Mouse (Mus musculus): ENCODE results near the gene Erc1.
"Not testable (repeated sequence)": the region's sequence is repeated elsewhere in the genome, so short reads cannot be mapped to it uniquely, and the experiment has no call there.

Gene Erc1

DNA sequence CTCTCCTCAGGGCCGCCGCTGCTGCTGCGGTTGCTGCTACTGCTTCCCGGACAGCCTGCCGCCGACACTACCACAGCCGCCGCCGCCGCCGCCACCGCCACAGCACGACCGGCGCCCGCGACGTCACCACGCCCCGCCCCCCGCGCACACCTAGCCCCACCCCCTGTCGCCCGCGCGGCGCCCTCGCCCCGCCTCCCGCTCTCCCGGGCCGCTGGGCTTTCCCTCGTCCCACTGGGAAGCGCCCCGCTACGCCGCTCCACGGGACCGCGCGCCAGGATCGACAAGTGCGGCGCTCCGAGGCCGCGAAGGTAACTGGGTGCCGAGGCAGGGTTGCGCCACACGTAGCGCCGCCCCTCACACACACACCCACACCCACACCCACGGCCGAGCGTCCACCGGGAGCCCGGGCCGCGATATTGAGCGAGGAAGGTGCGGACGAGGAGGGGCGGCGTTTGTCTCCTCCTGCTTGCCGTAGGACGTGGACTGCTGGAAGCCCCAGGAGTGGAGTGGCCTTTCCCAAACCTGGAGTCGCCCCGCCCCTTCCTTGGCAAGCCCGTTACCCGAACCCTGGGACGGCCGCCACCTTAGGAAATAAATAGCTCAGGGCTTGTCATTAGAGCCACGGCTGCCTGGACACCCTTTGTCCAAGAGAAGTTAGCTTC lies at the start of gene Erc1:
Erc1 (minus strand) TSS at position 134 of the 662 bp plus-strand sequence.
- peak; percentile 99 for DNase-seq

DNA sequence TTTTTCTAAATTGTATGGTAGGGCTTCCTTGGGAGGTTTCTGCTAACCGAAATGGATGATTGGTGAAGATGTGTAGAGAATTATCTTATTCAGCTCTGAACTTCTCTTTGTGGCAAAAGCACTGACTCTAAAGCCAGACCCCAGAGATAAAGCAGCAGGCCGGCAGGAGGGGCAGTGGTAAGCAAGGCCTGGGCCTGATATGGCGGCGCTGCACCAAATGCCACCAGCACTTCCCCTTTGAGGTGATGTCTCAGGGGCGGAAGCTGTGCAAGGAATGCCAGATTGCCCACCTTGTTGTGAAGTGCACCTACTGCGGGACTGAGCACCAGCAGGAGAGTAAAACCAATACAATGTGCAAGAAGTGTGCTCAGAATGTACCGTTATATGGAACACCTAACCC lies 44.7 kb upstream of the Erc1 start:
- peak; percentile 46 for DNase-seq

DNA sequence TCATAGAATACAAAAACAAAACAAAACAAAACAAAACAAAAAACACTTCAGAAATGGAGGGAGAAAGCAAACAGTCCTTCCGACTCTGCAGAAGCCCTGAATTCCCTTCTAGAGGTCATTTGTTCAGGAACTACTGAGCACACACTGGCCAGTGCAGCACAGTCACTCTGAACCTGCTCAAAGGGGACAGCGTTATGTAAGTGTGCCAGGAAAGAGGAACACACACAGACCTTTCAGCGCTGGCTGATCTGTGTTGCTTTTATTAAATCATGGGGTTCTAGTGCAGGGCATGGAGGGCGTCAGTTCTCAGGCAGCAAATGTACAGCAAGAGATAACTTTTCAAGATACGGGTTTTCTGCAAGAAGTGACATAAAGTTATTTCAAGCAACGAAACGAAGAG lies 35.2 kb upstream of the Erc1 start:
- peak; percentile 82 for DNase-seq

DNA sequence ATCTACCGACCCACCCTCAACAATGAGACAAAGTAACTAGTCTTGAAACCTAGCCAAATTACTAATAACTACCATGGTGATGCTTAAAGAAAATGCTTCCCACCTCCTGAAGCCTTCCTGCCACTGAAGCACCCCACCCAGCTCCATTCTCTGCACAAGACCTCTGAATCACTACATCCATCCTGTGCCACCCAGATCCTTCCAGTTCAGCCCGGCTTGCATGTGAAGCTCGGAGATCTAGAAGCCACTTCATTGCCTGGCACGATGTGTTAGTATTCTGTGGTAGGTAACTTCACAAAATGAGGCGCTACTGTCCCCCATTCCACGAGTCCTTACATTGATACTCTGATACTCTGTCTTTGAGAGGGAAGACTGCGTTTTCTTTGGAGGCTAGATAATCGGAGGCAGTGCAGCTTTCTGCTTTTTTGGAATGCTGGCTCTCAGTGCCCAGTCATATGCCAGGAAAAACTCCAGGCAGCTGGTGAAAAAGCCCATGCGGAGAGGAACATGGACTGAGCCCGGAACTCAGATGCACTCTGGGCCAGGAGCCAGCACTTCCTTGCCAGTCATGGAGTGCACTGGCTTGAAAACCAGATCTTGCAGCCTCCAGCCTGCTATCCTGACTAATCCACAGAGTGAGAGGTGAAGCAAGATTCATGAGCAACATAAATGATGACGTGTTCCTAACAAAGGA lies 16.5 kb upstream of the Erc1 start:
- DNase-seq = peak; percentile 97

DNA sequence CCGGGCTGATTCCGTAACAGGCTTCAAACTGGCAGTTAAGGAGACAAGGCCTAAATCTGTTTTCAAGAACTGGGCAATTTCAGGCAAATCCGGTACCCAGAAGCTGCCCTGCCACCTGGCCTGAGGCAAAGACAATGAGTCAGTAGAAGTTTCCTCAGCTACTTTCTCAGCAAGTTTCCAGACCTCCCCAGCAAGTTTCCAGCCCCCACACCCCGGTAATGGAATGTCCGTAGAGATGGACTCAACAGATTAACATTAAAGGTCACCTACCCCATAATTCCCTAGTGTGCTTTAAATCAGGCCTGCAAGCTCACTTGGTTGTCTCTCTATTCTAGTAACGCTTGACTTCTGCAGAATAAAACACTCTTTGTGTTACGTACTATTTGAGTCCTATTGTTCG lies 13.6 kb upstream of the Erc1 start:
- no peak for DNase-seq

DNA sequence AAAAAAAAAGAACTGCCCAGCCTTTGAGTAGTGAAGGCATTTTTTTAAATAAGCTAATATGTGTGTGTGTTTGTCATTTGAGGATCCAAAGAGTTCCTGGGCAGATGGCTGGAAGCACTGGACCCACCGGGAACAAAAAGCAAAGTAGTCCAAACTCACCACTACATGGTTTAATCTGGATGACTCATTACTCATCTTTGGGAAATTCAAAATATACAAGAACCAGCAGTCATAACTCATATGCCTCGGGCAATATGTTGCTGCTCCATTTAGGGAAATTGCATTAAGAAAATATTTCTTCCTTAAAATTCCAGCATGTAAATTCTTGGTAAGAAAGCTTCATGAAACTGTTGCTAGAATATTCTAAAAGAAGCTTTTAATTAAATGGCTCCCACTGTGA lies 12.3 kb upstream of the Erc1 start:
- DNase-seq = no peak

DNA sequence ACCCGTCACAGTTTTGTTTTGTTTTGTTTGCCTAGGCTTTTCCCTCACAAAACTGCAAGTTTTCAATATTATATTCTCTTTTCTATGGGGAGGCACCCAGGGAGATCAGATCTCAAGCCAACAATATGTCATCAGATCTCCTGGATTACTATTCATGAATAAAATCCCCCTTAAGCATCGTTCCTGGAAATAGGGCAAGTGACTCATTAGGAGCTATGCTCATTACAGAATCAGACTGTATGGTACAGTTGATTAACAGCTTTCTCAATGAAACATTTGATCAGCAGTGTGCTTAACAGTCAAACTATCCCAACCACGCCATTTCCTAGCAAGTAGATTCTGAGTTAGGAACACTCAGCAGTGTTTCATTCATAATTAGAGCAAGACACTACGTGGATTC lies 7.5 kb upstream of the Erc1 start:
- no peak for DNase-seq

DNA sequence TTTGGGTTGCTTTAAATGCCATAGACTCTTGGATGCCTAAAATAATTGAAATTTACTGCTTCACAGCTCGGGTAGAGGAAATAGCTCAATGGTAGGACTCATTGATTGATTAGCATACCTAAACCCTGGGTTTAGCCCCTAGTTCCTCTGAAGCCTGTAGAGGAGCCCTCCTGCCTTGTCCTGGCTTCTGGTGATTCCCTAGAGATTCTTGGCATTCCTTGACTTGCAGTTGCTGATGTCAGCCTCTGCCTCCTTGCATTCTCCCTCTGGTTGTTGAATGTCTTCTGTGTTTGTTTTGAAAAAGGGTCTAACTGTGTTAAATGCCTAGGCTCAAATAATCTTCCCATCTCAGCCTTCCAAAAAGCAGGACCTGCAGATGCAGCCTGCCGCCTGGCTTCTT lies 6.2 kb upstream of the Erc1 start:
- no peak for DNase-seq

DNA sequence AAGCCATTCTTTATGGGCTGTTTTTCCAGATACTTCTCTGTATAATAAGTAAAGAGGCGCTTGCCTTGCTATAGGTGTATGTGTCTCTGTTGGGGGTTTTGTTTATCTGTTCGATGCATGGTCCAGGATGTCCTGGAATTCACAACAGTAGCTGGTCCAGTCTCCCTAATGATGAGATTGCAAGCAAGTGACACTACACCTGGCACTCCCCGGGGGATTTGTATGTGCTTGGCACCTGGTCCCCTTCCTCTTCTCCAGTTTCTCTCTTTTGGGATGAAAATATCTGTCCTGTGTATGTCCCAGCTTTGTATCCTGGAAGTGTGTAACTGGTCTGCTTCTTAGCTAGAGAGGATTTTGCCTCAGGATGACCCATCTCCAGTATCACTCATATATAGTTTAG lies 1.9 kb upstream of the Erc1 start:
- no peak for DNase-seq

DNA sequence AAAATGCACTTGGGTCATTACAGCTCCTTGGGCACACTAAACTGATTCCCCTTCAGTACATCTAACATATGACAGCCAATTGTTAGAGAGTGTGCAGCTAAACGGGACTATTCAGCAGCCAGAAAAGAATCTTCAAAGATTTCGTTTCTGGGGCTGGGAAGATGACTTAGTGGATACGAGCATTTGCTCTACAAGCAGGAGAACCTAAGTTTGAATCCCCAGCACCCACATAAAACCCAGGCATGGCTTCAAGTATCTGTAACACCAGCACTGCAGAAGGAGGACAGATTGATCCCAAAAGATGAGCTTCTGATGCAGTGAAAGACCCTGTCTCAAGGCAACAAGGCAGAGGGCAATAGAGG lies 1.4 kb upstream of the Erc1 start:
- no peak for DNase-seq

DNA sequence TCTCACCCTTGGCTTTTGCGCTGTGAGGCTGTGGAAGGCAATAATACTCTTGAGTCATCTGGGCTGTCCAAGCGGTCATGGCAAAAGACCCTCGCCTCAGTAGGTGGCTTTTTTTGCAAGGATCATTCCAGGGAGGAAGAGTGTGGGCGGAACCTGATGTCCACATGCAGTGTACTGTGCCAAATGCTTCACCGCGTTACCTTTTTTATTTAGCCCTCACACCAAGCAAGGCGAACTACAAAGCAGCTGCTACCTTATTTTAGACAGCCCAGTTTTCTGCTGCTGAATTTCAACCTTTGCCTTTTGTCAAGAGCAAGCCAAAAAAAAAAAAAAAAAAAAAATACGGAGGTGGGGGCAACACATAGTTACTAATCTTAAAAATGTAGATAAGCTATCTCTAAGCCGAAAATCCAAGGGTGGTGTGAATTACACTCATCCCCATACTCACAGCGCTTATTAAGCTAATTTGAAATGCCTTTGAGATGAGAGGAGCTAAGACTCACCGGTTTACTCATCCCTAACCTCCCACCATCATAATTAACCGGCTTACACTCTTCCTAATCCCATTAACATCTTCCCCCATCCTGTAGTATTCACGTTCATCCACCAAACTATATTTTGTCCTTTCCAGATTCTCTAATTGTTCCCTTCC lies 855 bp upstream of the Erc1 start:
- no peak for DNase-seq

DNA sequence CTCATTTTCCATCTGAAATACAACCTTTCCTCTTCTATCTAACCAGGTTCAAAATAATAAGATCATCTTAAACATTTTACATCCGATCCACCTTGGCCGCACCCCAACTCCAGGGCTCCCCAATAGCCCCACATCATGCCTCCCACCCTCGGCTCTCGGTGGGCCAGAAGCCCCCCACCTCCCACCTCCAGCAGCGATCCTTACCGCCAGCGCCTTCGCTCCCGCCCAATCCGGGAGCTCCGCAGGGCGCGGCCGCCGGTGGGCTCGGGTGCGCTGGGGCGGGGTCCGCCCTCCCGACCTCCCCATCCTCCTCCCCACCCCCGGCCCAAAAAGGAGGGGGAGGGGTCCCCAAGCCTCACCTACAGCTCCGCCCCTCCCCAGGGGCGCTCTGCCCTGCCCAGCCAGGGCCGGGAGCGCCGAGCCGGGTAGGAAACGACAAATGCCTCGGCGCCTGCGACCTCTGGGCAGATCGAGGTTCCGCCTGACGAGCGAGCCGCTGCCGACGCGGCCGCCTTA lies 391 bp downstream of the Erc1 start:
- no peak for DNase-seq

DNA sequence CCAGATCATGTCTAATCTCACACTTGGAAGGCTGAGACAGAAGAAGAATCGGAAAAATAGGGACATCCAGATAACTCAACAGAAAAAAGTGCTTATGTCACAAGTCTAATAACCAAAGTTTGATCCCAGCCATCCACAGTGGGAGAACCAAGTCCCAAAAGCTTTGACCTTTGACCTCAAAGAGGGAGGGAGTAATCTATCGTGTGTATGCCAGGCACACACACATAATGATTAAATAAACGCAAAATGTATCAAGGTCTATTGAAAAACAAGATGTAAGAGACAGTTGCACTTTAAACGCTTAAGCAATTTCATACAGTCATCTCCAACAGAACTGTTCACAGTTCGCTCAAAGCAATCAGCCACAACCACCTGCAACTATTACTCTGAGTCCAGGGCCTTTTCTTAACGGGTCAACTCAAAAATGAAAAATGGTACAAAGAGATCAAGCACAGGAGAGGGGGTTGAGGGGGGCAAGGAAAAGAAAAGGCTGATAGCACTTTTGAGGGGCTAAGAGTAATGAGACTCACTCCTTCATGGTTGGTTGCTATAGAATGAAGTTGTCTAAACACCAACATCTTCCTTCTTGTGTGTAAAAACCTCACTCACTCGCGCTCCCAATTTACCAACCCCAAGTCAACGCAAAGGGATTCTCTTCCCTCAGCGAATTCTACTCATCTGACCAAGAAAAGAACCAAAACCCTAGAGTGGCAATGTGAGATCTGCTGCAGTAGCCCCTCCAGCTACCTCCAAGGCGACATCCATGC lies 1.0 kb downstream of the Erc1 start:
- no peak for DNase-seq

DNA sequence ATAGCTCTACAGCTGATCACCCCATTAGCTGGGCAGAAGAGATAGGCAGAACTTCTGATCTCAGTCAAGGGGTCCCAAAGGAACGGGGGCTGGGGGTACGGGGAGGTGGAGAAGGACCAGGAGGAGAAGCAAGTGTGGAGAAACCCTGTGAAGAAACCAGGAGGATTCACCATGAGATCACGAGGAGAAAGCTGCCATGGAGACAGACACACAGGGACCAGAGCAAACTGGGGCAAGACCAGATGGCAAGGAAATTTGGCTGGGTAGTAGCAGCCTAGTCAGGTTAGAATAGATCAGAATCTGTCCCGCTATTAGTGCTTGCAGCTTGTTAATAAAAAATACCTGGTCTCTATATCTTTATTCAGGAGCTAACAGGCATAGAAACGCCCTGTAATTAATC lies 18.0 kb downstream of the Erc1 start:
- DNase-seq = peak; percentile 84

DNA sequence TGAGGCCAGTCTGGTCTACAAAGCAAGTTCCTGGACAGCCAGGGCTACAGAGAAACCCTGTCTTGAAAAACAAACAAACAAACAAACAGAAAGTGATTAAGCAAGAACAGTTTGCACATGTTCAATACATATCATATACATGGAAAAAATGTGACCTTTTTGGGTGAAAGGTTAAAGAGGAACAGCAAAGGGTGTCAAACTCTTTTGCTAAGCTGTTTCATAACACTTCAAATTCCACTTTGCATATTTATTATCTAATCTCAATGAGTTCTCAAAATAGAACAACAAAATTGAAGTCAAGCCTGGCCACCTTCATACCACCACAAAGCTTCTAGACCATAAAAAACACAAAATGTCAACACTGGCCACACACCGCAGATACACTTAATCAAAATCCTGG lies 19.8 kb downstream of the Erc1 start:
- no peak for DNase-seq

DNA sequence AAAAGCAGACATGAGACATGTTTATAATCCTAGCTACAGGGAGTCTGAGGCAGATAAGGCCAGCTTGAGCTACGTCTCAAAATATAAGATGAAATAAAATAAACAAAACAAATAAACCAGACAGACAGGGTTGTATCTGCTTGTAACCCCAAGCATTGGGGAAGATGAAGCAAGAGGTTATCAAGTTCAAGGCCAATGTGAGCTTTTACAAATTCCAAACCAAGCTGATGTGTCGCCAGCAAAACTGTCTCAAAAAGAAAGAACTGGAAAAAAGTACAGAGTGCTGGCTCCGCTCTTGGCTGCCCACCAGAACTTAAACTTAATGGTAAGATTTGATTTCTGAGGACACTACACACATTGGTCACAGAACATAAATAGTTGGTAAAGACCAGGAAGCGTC lies 21.3 kb downstream of the Erc1 start:
- DNase-seq = no peak

DNA sequence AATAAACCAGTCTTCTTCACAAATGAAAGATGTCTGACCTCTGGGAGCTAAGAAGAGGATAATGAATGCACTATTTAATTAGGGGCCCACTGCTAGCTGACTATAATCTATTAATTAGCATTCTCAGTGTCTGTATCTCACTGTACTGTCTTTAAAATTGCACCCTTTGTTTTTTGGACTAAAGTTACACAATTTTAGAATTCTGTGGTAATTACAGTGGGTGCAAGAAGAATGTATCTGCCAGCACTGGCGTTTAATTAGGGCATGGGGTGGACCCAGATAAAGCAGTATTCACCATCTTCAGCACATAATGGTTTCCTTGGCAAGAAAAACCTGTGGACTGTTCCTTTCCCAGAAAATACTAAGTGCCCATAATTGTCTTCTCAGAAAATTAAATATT lies 25.8 kb downstream of the Erc1 start:
- DNase-seq = no peak

DNA sequence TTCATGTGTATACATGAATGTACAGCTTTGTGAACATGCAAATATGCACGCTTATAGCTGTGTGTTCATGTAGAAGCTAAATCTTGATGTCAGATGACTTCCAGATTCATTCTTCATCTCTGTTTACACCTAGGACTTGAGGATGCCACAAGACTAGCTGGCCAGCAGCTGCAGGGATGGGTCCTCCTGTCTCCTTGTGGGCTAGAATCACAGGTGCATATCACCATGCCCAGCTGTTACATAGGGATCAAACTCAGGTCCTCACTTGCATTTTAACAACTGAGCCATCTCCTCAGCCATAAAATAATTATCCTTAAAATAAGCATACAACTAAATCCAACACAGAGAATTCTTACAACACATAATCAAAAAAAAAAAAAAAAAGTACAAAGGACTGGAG lies 26.8 kb downstream of the Erc1 start:
- no peak for DNase-seq

DNA sequence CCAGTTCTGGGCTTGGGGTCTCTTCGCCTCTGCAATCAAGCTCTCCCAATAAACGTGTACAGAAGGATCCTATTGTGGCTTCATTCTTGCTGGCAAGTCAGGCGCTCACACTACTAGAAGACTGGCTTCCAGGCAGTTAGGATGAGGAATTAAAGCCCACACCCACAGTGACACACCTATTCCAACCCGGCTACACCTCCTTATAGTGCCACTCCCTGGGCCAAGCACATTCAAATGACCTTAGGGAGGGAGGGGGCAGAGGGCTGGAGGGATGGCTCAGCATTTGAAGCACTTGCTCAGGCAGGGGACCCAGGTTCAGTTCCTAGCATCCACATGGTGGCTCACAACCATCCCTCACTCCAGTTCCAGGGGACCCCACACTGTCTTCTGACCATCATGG lies 29.4 kb downstream of the Erc1 start:
- no peak for DNase-seq

DNA sequence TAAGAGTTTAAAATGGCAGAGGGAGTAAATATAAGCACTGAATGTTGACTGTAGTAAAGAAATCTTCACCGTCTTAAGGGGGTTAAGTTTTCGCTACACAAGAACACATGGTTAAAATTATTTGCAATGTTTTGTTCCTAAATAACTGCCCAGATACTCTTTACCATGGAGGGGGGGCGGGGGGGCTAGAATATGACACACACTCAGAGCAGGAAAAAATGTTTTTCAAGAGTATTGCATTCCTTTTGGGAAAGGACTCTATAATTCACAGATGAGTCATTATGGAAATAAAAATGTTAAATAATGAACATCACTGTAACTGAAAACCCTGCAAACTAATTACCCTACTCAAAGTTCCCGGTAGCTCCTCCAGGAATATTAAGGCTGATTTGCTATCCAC lies 32.5 kb downstream of the Erc1 start:
- no peak for DNase-seq

DNA sequence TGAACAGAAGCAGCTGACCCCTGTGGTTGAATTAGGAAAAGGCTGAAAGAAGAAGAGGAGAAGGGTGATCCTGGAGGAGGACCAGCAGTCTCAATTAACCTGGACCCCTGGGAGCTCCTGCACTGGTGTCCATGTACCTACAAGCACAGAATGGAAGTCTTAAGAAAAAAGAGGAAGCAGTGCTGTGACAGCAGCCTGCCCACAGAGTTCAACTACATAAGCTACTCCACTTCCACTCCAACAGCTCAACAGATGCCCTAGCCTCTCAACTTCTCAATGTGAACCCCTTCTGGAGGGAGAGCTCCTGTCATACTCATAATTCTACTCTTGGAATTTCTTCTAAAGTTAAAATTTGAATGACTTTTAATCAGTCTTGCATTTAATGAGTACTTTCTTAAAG lies 34.9 kb downstream of the Erc1 start:
- DNase-seq = not testable (repeated sequence)

DNA sequence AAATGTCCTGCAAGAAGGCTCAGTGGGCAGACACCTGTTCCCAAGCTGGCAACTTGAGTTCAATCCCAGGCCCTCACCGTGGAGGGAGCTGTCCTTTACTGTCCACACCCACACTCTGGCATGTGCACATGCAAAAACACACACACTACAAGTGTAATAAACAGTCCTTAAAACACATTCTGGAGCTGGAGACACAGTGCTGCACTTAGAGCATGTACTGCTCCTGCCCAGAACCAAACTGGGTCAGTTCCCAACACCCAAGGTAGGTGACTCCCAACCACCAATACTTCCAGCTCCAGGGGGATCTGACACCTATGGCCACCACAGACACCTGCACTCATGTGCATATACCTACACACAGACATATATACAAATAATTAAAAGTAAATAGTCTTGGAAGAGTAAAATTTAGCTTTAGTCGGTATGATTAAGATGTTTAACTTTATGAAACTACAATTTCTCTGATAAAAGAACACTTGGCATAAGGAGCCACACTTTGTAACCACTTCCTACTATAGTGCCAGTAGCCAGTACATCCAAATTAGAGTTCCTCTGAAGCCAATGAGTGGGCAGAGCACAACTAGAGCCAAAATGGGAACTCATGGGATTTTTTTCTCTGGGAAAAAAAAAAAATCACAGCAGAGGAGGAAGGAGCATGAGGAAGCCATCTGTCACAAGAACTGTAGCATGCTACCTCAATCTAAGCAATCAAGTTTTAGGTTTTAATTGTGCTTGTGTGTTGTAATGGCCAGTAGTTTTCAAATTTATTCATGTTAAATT lies 39.1 kb downstream of the Erc1 start:
- DNase-seq = no peak

DNA sequence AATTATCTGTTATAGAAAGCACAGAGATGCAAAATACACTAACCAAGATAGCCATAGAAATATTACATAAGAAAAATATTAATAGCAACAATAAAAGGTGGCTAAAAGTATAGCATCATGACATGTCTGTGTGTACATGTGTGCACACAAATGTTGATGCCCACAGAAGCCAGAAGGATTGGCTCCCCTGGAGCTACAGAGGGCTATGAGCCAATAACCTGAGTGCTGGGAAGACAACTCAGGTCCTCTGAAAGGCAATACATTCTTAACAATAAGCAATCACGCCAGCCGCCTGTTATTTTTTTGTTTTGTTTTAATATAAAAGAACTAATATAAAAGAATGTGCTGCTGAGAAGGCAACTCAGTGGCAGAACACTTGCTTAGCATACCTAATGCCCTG lies 44.7 kb downstream of the Erc1 start:
- DNase-seq = peak; percentile 24
